Mouse (Mus musculus): ENCODE data around the gene Dync2li1. TPM values are rescaled to one million over a fixed set of nuclear protein-coding genes. Genes with fewer than 3 reads are reported as not detected.

Gene Dync2li1
- total RNA-seq, 4 experiments from 2014 or later: 2.0 to 2.6 (median 2.3) TPM

- DNase-seq (ENCODE audit: low spot score in 2 of 2): no peak
Observed at GRCm38 (mm10) chr17:84645119-84645518, 18.8 kb downstream of the Dync2li1 start.

DNA sequence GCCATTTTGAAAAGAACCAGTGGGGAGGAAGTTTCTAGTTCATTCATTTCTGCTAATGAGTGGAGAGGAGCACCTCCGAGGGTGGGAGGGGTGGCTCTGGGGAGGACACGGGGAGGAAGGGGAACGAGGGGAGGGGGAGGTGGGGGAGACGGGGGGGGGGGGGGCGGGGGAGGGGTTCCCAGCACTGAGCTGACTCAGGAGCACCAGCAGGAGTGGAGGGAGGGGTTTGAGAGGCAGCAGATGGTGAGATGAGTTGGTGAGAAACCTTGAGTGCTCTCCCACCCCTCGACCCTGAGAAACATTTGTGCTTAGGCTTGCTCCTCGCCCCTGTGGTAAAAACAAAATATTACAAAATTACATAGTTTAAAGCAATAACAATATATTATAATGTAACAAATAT is 19.6 kb downstream of the Dync2li1 start:
- DNase-seq (ENCODE audit: low spot score in 2 of 2): no peak

GRCm38 (mm10) chr17:84646477-84646876 is 20.2 kb downstream of the Dync2li1 start:
- no peak for DNase-seq (ENCODE audit: low spot score in 2 of 2)

DNA sequence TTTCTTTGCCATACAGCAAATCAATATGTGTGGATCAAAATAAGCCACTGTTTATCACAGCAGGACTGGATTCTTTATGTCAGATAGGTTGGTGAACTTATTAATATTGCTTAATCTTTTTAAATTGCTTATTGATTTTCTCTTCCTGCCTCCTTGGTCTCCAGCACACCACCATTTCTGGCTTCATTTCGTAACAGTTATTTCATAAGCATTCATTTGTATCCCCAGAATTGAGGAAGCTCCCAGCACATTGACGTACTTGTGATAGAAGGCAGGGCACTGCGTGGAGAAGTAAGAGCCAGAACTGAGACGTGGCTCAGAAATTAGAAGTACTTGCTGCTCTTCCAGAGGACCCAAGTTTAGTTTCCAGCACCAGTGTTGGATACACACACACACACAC is 21.3 kb downstream of the Dync2li1 start:
- DNase-seq (ENCODE audit: low spot score in 2 of 2): no peak

GRCm38 (mm10) chr17:84650302-84651017 is 24.2 kb downstream of the Dync2li1 start:
- DNase-seq (ENCODE audit: low spot score in 2 of 2): no peak

DNA sequence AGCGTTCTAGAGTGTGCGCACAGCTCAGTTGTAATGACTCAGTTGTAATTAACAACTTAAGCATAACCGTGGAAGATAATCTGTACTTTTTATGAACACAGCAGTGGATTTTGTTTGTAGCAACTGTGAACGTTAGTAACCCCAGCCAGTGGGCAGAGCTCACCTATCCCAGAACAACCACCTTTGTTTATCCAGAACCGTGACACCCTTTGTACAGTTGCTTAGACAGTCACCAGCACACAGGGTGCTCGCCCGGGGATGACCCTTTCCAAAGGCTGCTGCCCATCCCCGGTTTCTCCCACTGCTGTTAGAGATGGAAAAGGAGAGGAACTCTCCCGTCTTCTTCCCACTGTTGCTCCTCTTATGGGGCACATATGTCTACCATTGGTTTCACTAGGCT is 27.2 kb downstream of the Dync2li1 start:
- DNase-seq (ENCODE audit: low spot score in 2 of 2): no peak

- no peak for DNase-seq (ENCODE audit: low spot score in 2 of 2)
Observed at GRCm38 (mm10) chr17:84656205-84656604, 29.9 kb downstream of the Dync2li1 start.

DNA sequence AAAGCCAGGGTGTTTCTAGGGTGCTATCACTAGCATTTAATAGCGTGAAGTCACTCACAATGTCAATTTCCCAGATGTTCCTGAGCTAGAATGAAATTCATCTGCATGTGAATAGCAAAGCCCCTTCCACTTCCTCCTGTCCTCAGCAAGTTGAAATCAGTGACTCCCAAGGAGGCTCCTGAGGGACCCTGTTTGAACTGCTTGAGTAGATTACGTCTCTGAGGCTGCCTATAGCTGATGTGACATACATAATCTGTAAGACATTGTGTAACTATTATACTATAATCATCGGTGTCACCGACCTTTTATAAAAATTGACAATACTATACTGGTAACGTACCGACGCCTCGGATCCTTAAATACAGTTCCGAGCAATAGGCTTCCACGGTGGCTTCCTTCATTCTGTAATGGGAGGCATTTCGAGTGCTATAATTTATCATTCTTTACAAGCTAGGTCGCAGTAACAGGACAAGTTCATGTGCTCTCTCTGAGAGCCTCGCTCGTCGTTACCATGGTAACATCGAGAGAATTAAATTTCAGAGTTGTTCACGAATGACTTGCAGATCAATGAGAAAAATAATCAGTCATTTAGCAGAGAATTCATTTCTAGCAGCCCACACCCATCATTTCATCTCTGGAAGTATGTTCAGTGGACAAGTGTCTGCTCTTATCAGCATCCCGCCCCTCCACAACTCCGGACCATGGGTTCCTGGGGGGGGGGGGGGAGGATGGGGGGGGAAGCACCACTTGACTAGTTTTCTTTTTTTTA is 30.5 kb downstream of the Dync2li1 start:
- no peak for DNase-seq (ENCODE audit: low spot score in 2 of 2)

GRCm38 (mm10) chr17:84657422-84657732 is 31.1 kb downstream of the Dync2li1 start:
- DNase-seq (ENCODE audit: low spot score in 2 of 2): no peak

DNA sequence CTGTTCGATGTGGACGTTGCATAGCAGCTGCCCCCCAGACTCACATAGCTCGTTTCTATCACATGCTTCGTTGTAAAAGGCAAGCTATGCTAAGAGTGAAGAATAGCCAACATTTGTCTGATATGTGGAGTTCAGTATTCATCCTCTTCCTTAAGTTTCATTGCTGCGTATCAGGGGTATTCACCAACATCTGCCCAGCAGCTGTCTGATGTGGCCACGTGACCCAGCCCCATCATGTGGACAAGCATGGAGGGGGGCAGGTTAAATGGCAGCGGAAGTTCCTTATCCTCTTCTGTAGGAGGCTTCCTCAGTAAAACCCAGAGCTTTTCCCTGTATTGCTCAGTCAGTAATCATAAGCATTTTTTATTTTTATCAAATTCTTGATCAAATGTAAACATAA is 31.5 kb downstream of the Dync2li1 start:
- DNase-seq (ENCODE audit: low spot score in 2 of 2): no peak

DNA sequence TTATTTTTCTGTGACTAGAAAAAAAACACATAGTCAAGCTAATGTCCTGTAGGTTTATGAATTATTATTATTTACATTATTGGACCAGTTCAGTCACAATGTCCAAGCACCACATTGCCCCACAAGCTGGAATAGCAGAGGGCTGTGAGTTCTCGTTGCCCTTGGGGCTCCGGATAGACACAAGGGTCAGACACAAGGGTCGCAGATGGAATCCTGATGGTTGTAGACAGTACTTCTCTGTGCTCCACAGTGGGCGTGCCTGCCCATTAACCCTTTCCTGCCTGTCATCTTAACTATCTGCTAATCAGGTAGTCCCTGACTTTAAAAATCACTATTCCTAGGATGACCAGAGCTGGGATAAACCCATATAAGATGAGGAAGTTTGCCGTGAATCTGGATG is 31.9 kb downstream of the Dync2li1 start:
- no peak for DNase-seq (ENCODE audit: low spot score in 2 of 2)

DNA sequence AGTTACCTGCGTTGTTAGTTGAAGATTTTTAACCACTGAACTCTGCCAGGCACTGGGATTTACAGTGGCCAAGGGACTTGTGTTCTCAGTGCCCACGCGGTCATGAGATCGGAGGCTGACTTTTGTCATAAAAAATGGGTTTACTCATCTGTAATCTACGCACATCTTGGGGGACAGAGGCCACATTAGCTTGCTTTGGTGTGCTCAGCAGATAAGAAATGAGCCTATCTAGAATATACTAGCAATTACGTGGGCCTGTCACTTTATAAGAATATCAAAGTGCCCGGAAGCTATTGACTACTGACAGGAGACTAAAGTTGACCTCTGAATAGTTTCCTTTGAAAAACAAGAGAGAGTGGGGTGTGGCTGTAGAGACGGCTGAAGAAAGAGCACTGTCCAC is 32.7 kb downstream of the Dync2li1 start:
- no peak for DNase-seq (ENCODE audit: low spot score in 2 of 2)

DNA sequence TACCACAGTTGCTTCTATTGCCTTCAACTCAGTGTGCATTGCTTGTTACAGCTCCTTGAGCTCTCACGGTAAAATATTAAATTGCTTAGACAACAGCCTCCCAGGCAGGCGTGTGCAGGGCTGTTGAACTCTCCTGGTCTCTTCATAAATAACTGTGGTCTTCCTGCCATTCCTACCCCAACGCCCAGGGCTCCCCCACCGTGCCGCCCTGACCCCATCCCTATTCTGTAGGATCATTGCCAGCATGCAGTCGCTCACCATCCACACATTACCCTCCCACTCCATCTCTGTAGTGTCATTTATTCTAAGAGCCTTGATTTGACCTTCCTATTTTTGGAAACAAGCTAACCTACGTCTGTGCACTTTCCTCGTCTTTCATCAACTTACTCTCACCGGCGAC is 38.8 kb downstream of the Dync2li1 start:
- DNase-seq (ENCODE audit: low spot score in 2 of 2): no peak

DNA sequence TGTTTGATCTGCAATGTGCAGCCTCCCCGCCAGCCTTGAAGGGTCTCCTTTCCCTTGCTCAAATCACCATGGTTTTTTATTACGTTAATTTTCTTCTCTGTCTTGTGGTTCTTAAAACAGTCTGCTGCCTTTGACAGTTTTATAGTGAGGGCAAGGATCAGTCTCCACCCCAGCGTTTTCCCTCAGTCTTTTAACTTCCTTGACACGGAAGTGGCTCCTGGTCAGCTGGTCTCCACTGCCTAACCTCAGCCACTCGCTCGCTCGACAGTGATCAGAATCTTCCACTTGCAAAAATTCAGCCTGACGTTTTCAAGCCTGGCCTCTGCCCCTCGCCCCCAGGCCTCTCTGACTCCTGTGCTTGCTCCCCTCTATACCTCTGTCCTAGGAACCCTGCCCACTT is 39.4 kb downstream of the Dync2li1 start:
- no peak for DNase-seq (ENCODE audit: low spot score in 2 of 2)

DNA sequence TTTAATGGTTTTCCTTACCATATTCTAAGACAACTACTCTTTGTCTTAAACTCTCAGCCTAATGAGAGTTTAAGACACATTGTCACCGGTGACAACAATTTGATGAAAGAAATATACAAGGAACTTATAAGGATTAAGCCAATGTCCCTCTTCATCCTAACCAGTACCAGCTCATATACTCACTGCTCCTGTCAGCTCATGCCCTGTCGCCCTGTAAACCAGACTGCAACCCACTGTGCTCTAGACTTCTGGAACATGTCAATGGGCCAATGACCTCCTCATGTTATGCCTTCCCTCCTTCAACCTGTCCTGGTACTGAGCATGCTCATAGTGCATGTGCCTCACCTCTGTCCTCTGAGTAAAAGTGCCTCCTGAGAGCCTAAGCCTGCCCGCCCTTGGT is 41.6 kb downstream of the Dync2li1 start:
- DNase-seq (ENCODE audit: low spot score in 2 of 2): no peak

GRCm38 (mm10) chr17:84672376-84673369 is 46.4 kb downstream of the Dync2li1 start:
- DNase-seq (ENCODE audit: low spot score in 2 of 2): no peak

DNA sequence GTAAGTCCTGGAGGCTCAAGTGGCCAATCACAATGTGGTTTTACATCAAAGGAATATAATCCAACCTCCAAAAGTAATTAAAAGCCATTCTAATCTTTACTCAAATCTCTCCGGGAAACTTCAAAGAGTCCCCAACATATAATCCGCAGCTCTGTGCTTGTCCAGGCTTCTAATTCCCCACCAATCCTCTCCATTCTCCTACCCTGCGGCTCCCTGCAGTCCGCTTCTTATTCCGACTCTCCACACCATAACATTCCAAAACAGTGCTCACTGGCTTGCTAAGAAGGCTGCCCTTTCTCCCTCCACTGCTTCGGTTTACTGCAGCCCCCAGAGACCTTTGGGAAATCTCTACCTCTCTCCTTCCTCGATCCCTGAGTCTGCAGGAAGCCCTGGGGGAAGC is 47.8 kb downstream of the Dync2li1 start:
- no peak for DNase-seq (ENCODE audit: low spot score in 2 of 2)

DNA sequence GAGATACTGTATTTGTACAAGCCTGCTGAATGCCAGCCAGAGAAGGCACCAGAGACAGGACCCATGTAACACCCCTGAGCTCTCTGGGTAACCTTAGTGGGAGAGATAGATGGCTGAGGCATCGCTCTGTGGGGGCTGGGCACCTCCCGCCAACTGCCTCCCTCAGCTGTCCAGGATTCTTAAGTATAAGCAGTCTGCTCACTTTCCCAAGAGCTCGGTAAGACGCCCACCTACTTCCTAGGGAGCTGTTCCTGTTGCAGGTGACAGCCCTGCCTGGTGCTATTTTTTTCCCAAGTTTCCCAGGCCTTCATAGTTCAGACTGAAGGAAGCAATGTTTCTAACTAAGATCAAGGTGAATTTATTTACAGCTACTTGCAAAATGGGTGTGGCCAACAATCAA is 48.9 kb downstream of the Dync2li1 start:
- no peak for DNase-seq (ENCODE audit: low spot score in 2 of 2)

DNA sequence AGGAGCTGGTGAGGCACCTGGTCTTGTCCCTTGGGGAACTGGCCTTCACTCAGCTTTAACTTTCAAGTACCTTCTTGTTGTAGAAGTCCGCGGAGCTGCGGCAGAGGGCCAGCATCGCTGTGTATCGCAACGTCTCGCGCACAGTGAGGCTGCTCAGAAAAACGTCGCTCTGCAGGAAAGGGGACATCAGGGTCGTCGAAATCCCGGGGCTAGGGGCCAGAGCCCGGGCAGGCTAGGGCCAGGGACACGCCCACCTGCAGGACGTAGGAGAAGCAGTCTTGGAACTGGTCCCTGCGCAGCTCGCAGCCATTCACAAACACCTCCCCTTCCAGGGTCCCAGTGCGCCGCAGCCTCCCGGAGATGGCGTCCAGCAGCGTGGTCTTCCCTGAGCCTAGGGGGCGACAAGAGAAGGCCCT is 49.7 kb downstream of the Dync2li1 start, which contains the start of gene Abcg8:
Gene Abcg8 (plus strand): TSS at position 352 of the 416 bp plus-strand sequence.
- no peak for DNase-seq (ENCODE audit: low spot score in 2 of 2)

- no peak for DNase-seq (ENCODE audit: low spot score in 2 of 2)
Observed at GRCm38 (mm10) chr17:84677595-84677994, 51.3 kb downstream of the Dync2li1 start.

DNA sequence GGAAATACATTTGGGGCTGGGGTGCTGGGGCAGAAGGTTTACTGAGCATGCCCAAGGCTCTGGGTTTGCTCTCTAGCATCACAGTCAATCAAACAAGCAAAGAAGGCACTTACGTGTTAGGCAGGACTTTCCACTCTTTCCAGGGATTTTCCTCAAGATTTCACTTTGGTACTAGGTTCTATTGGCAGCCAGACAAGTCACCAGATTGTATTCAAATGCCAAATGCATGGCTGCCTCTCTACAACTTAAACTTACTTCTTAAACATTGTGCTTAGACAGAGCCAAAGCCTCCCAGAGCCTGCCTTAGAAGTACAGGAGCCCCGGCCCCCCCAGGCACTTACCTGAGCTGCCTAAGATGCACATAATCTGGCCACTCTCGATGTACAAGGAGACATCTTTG is 55.4 kb downstream of the Dync2li1 start:
- no peak for DNase-seq (ENCODE audit: low spot score in 2 of 2)

Measured in gastrocnemius, adult 8-10 months (tissue).